Mouse (Mus musculus) activated CD4-positive, CD25-positive, alpha-beta regulatory T cell, adult 4 months (primary cell): ENCODE data around the gene Prelp. TPM values are rescaled to one million over a fixed set of nuclear protein-coding genes. Genes with fewer than 3 reads are reported as not detected.

Source experiments
- ATAC-seq: one replicate; pipeline ENCODE4 v1.8.0; 2017
- polyA plus RNA-seq, 2 experiments: library from polyadenylated mRNA; unstranded; fragments of 100-300 nt; shearing (Covaris generic); gene quantifications; one replicate each; pipeline ENCODE4 v1.2.1; 2017

Prelp gene
- polyA plus RNA-seq, 2 experiments from 2014 or later = not detected

GRCm38 (mm10) chr1:133934354-133934963 lies 13.2 kb upstream of the Prelp start:
- ATAC-seq = no peak

DNA sequence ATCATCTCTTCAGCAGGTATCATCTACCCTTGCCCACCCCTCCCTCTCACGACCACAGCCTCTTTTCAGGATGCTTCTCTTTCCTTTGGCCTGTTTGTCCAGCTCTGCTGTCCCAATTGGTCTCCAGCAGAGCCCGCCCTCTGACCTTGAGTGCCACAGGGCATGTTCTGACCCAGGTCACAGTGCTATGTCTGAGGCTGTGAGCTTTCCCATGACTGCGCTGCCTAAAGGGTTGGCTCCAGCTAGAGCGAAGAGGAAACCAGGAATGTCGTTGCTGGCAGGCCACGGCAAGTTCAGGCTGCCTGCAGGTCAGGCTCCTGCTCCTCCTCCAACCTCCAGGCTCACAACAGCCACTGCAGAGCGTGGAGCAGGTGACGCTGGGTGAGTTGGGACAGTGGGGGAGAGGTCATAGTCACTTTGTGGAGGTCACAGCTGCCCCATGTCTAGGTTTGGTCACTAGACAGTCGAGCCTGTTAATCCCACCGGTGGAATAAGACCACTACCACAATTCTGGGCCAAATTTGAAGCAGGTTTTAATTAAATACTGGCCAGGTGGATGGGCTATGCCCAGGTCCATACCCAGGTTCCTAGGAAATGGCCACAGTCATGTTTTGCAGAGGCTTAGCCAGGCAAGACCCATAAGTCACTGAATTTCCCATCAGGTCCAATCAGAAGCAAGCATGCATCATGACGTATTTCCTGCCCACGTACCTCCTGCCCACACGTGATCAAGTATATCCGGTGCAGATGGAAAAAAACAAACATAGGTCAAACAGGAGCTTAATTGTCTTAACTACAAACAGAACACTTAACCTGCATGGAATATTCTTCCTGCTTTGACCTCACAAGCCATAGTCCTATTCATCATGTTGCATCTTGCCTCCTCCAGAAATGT lies 12.3 kb upstream of the Prelp start:
- ATAC-seq = no peak

DNA sequence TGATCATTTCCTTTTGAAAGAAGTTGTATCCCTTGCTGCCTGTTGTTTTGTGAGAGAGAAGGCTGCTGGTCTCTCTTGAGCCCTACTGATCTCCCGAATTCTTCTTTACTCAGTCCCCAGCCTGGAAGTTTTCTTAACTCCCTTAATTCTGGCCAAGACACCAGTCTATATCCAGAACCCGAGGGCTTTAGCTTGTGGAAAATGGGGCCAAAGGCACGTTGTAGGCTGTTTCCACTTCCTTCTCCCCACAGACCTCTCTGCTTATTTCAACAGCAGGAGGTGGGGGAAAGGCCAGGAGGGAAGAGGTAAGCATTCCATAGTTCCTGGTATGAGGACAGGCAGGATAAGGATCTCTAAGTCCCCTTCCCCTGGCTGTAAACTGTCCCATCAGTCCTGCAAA lies 8.8 kb upstream of the Prelp start:
- ATAC-seq = no peak

DNA sequence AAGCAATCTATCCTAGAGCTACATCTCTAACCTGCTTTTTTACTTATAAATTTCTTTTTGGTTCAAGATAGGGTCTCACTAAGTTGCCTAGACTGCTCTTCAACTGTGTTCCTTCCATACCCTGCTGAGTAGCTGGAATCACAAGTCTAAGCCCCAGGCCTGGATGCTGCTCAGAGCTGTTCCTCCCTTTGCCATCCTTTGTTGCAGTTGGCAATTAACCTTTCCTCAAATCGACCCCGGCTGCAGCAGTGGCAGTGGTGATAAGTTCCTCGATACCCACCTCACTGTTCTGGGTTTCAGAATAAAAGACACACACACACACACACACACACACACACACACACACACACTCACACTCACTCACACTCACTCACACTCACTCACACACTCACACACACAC lies 4.0 kb upstream of the Prelp start:
- no peak for ATAC-seq

- no peak for ATAC-seq
These were observed 3.1 kb upstream of the Prelp start for GRCm38 (mm10) chr1:133924141-133924875.

- no peak for ATAC-seq
These were observed 1.9 kb upstream of the Prelp start for GRCm38 (mm10) chr1:133923071-133923470.

GRCm38 (mm10) chr1:133920876-133921275 lies 338 bp downstream of the Prelp start:
- ATAC-seq = no peak

DNA sequence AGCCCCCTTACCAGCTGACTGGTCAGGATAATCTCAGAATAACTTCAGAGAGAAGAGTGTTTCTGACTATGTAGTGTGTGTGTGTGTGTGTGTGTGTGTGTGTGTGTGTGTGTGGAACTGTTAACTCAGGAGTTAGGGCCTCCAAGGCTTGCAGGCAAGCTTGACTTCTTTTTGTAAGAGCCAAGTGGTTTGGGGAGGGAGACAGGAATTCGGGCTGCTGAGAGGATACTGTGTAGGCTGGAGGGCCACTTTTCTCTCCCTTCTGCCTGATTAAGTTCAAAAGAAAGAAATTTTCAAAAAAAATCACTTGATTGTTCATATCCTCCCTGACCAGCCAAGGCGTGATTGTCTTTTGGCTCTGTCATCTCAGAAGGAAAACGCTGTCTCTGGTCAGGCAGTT lies 813 bp downstream of the Prelp start:
- no peak for ATAC-seq

GRCm38 (mm10) chr1:133918088-133918470 lies 3.1 kb downstream of the Prelp start:
- ATAC-seq = no peak

DNA sequence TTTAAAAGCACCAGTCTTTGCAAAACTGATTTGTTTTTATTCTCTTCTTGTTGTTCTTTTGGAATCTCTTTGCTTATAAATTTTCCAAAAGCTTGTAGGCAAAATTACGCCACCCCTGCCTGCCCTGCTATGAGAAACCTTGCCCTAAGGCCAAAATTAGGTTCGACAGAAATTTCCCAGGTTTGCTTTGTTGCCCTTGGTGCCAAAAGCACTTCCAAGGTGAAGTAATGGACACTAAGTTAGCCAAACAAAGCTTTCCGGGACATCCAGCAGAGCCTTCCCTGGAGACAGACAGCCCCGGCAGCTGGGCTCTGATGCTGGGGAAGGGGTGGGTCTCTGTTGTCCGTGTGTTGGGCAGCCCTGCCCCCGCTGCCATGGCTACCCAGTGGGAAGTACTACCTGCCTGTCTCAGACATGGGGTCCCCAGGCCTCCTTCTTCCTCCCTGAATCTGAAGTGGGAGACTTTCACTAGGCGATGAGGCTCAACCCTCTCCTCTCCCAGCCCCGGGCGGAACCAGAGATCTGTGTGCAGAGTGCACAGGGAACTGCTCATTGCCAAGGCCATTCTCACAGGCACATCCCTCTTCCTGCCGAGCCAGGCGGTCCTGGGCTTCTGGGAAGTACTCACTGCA lies 3.6 kb downstream of the Prelp start:
- no peak for ATAC-seq

DNA sequence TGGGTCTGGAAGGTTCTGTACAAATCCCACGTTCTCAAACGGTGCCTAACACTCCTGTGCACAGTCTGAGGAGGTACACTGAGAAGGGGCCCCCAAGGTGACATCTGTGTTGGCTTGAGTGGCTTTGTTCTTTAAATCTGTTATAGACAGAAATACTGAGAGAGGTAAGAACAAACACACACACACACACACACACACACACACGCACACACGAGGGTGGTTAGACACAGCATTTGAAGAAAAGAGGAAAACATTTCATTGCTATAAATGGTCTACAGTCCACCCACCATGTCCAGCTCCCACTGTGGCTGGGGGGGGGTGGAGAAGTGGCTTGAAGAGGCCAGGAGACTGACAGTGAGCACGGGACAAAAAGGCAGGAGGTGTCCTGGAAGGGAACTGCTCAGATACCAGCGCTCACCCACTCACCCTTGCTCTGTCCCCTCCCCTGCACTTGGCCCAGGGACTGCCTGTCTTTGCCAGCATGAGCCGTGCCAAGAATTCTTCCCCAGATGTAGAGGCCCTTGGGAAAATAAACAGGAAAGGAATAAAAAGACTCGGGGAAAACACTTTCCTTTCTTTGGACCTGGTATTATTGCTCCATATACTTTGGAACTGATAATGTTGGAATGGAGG lies 5.4 kb downstream of the Prelp start:
- ATAC-seq = no peak

DNA sequence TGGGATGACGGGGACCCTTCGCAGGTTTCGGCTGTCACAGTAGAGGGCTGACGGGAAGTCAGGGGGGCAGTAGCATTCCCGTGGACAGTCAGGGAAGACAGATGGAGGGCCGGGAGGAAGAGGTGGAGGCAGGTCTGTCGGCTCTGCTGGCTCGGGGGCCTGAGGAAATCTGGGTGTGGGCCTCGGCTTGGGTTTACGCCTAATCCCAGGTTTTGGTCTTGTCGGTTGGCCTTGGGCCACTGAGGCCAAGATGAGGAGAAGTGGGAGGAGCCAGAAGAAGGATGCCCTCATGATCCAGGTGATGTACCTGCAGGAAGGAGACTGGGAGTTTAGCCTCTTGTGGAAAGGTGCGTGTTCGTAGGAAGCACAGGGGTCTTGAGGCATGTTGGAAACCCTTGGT lies 6.1 kb downstream of the Prelp start:
- ATAC-seq = no peak

DNA sequence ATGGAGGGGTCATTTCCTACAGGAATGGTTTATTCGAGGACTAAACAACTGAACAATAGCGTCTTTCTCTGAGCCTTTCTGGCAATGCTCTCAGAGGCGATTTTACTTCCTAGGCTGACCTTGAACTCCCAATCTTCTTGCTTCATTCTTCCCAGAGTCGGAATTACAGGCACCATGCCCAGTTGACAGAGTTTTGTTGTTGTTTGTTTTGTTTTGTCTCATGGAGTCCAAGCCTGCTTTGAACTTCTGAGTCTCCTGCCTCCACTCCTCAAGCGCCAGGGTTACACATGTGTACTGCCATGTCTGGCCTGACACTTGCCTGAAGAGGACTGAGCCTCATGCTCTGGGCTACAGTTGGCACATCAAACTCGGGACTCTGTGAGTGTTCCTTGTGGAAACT lies 8.2 kb downstream of the Prelp start:
- ATAC-seq = no peak

- no peak for ATAC-seq
These were observed 9.8 kb downstream of the Prelp start for GRCm38 (mm10) chr1:133911456-133911855.

- ATAC-seq = no peak
These were observed 10.2 kb downstream of the Prelp start for GRCm38 (mm10) chr1:133911008-133911407.

- no peak for ATAC-seq
These were observed 11.1 kb downstream of the Prelp start for GRCm38 (mm10) chr1:133910108-133910507.

- ATAC-seq = no peak
These were observed 12.3 kb downstream of the Prelp start for GRCm38 (mm10) chr1:133908659-133909575.

- ATAC-seq = no peak
These were observed 13.1 kb downstream of the Prelp start, which contains the start of gene Optc for GRCm38 (mm10) chr1:133907949-133908658. Gene Optc (minus strand): TSS chr1:133907999.

GRCm38 (mm10) chr1:133906420-133906819 lies 14.8 kb downstream of the Prelp start:
- ATAC-seq = no peak

- ATAC-seq = no peak
These were observed 20.4 kb downstream of the Prelp start for GRCm38 (mm10) chr1:133900825-133901224.
